Mouse (Mus musculus) midbrain, postnatal 0 days (tissue): ENCODE data around the gene 6430548M08Rik. TPM values are rescaled to one million over a fixed set of nuclear protein-coding genes. Genes with fewer than 3 reads are reported as not detected.

Experiments used
- ATAC-seq: fragments of 200-750 bp; cut with Nextera tagmentation; 2 replicates; pipeline ENCODE4 v1.8.0; 2017; ENCODE audit warnings: moderate number of reproducible peaks, mild to moderate bottlenecking, moderate TSS enrichment, moderate library complexity; ENCODE audit not compliant: low FRiP score
- DNase-seq: peaks from one replicate; pipeline ENCODE4 v3.0.0-alpha.2; 2015; ENCODE audit warnings: low spot score
- H3K27ac ChIP-seq: fragments of 300-500 bp; sonication (generic); 2 replicates; pipeline ENCODE4 v1.5.1; 2014; ENCODE audit warnings: low read depth, mild to moderate bottlenecking, low read length, mixed read lengths
- H3K27me3 ChIP-seq: fragments of 300-500 bp; sonication (generic); 2 replicates; pipeline ENCODE4 v1.6.1; 2014; ENCODE audit warnings: low read length, control low read depth, mixed read lengths; ENCODE audit not compliant: insufficient read depth
- H3K36me3 ChIP-seq: fragments of 300-500 bp; sonication (generic); 2 replicates; pipeline ENCODE4 v1.6.1; 2014; ENCODE audit warnings: low read length, control low read depth, mixed read lengths; ENCODE audit not compliant: insufficient read depth
- H3K4me1 ChIP-seq: fragments of 300-500 bp; sonication (generic); 2 replicates; pipeline ENCODE4 v1.6.1; 2014; ENCODE audit warnings: mild to moderate bottlenecking, control low read depth, antibody characterized with exemption, low read length, mixed read lengths; ENCODE audit not compliant: insufficient read depth
- H3K4me2 ChIP-seq: fragments of 300-500 bp; sonication (generic); 2 replicates; pipeline ENCODE4 v1.6.1; 2014; ENCODE audit warnings: low read depth, mild to moderate bottlenecking, low read length, mixed read lengths; ENCODE audit not compliant: poor library complexity, severe bottlenecking
- H3K4me3 ChIP-seq: fragments of 300-500 bp; sonication (generic); 2 replicates; pipeline ENCODE4 v1.5.1; 2014; ENCODE audit warnings: low read depth, mild to moderate bottlenecking, low read length, moderate library complexity
- H3K9ac ChIP-seq: fragments of 300-500 bp; sonication (generic); replicated peaks from 2 replicates; pipeline ENCODE4 v1.6.1; 2014; ENCODE audit warnings: mild to moderate bottlenecking, low read length, moderate library complexity, mixed read lengths; ENCODE audit not compliant: poor library complexity, severe bottlenecking
- H3K9me3 ChIP-seq: fragments of 300-500 bp; sonication (generic); 2 replicates; pipeline ENCODE4 v1.6.1; 2016; ENCODE audit warnings: low read length, control low read depth
- CTCF ChIP-seq: IDR thresholded peaks from 2 replicates; pipeline ENCODE4 v1.5.1; 2016; ENCODE audit warnings: antibody characterized with exemption, mild to moderate bottlenecking
- WGBS: fragments of 180-500 bp; shearing (Covaris S2); extraction: QIAGEN DNeasy Blood & Tissue Kit; methylation state at CpG from one replicate; pipeline ENCODE4 v1.1.7; 2014; 5-methylcytosine and 5-hydroxymethylcytosine counted together
- polyA plus RNA-seq: library from polyadenylated mRNA; unstranded; fragments of >200 nt; fragmentation: Nextera tagmentation; extraction: Ambion mirVana; gene quantifications from 2 replicates; pipeline ENCODE4 v1.2.1, GENCODE M21; 2015
- total RNA-seq: library from RNA; depleted of rRNA; stranded (reverse); fragments of >200 nt; gene quantifications from 2 replicates; pipeline ENCODE4 v1.2.3, GENCODE M21; 2014

The 6430548M08Rik gene
- total and polyA plus RNA-seq, 2 experiments from 2014 or later, result 40.5 to 69.7 TPM

DNA sequence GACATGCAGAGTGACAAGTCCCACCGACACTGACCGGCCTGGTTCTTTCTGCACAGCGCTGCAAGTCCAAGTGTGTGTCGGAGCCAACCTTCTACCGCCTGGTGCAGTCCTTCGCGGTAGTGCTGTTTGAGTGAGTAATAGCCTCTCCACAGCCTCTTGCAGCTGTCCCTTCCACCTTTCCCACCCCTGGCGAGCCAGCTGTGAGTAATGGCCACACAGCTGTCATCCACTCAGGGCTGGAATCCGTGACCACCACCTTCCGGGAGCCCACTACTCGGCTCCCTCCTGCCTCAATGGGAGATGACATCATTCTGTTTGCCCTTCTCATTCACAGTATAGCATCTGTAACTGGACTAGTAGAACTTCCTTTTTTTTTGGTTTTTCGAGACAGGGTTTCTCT is 36.1 kb downstream of the 6430548M08Rik start:
- Histone ChIP-seq H3K4me1 (no peaks in the 10 kb centered on the region), H3K9ac (no peak overlapping the region), H3K27ac (no peak overlapping the region), H3K27me3 (no peaks in the 10 kb centered on the region), H3K9me3 (no peaks in the 10 kb centered on the region), H3K4me2 (no peak overlapping the region), H3K36me3 (peaks cover 40% of the 10 kb centered on the region), H3K4me3 (no peak overlapping the region)
- no peak for TF ChIP-seq CTCF
- DNase-seq (no peak), ATAC-seq (no peak)
- WGBS, result 82% methylated on average over 12 of the region's 12 CpGs

DNA sequence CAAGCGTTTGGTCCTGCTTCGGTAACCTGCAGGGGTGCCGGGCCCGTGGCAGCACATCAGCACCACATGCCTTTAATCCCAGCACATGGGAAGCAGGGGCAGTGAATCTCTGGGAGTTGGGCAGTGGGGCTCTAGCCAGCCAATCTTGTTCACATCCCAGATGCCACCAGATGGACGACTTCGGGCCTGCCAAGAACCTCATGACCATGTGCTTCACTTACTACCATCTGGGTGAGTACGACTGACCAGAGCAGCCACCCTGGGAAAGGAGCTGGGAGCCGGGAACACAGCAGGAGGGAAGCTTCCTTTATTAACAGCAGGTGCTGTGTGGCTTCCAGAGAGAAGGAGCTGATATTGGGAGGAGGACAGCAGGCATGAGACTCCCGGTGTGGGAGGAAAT is 37.2 kb downstream of the 6430548M08Rik start:
- Histone ChIP-seq H3K4me2 (no peak overlapping the region), H3K27ac (no peak overlapping the region), H3K4me3 (no peak overlapping the region), H3K4me1 (no peaks in the 10 kb centered on the region), H3K36me3 (peaks cover 42% of the 10 kb centered on the region), H3K9me3 (no peaks in the 10 kb centered on the region), H3K27me3 (no peaks in the 10 kb centered on the region), H3K9ac (no peak overlapping the region)
- whole genome bisulfite sequencing, result 65% methylated on average over 9 of the region's 9 CpGs
- ATAC-seq (no peak), DNase-seq (peak; percentile 77)
- no peak for TF ChIP-seq CTCF

DNA sequence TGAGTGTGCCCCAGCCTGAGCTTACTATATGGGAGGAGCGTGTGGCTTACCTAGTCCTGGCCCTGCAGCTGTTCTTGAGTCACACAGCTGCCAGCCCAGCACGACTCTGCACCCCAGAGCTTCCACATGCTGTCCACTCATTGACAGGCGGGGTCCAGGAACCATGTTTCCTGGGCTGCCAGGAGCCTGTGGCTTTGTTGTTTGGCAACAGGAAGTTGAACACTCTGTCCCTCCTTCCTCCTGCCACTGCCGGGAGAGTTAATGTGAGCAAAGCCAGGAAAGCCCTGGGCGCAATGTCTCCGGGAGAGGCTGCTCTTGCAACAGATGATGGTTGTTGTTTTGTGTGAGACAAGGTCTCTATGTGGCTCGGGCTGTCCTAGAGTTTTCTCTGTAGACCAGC is 38.7 kb downstream of the 6430548M08Rik start:
- no peaks in the 10 kb centered on the region for H3K4me1 ChIP-seq
- H3K4me3 ChIP-seq, result no peak overlapping the region
- no peak for ATAC-seq
- DNase-seq, result peak; percentile 51
- H3K9ac ChIP-seq, result no peak overlapping the region
- H3K9me3 ChIP-seq, result no peaks in the 10 kb centered on the region
- H3K27ac ChIP-seq, result no peak overlapping the region
- H3K36me3 ChIP-seq, result peaks cover 42% of the 10 kb centered on the region
- H3K4me2 ChIP-seq, result no peak overlapping the region
- H3K27me3 ChIP-seq, result no peaks in the 10 kb centered on the region
- TF ChIP-seq CTCF, result no peak
- 47% methylated on average over 7 of the region's 7 CpGs for WGBS

DNA sequence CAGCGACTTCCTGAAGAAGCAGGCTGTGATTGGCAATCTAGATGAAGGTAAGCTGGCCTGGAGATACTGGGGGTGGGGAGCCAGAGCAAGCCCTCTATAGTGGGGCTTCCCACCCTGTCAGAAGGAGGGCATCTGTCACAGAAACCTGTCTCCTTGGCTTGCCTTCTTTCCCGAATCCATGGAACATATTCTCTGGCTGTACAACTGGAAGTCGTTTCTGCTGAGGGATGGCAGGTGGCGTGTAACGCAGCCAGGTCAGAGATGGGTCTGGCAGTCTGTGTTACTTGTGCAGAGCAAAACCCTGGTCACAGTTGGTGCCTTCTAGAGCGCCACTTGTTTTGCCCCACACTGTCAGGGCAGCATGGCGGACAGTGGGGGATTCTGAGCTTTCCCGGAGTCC is 46.4 kb downstream of the 6430548M08Rik start:
- WGBS, result 82% methylated on average over 8 of the region's 8 CpGs
- Histone ChIP-seq H3K9me3 (no peaks in the 10 kb centered on the region), H3K36me3 (peaks cover 30% of the 10 kb centered on the region), H3K4me3 (no peak overlapping the region), H3K27ac (no peak overlapping the region), H3K9ac (no peak overlapping the region), H3K4me1 (no peaks in the 10 kb centered on the region), H3K4me2 (no peak overlapping the region), H3K27me3 (no peaks in the 10 kb centered on the region)
- TF ChIP-seq CTCF, result no peak
- DNase-seq, result no peak
- no peak for ATAC-seq

DNA sequence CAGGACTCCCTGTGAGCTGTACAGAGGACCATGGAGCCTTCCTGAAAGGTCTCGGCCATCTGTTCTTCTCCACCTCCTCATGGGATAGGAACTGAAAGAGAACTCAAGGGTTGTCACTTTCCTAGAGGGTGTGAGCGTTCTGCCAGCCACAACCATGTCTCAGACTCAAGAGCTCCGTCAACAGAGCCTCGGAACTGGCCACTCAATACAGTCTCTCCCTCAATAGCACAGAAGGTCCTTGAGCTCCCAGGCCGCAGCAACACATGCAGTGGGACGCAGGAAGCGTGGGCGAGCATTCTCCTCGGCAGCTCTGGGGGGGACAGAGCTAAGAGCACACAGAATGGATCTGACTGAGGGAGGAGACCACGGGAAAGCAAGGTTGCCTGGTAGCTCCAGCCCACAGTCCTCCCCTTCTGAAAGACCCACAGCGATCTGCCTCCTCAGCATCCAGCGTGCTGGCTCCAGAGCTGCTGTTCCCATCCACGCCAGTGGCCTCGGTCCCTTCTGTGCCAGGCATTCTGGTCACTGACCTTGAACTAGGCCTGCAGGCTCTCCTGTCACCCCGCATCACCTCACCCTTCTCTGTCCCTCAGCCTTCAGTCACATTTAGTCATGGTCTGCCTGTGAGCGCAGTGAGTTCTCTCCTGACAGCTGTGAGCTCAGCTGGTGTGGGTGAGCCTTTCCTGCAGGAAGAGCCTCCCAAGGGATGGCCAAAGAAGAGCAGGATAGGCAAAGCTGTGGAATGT is 47.9 kb downstream of the 6430548M08Rik start:
- TF ChIP-seq CTCF, result no peak
- no peaks in the 10 kb centered on the region for H3K27me3 ChIP-seq
- no peak overlapping the region for H3K9ac ChIP-seq
- H3K4me1 ChIP-seq, result no peaks in the 10 kb centered on the region; the same call in 1 of the 2 replicates
- 75% methylated on average over 16 of the region's 16 CpGs for WGBS
- H3K27ac ChIP-seq, result no peak overlapping the region
- no peak overlapping the region for H3K4me2 ChIP-seq
- H3K36me3 ChIP-seq, result peaks cover 28% of the 10 kb centered on the region
- no peak for ATAC-seq
- no peaks in the 10 kb centered on the region for H3K9me3 ChIP-seq
- no peak for DNase-seq
- no peak overlapping the region for H3K4me3 ChIP-seq

DNA sequence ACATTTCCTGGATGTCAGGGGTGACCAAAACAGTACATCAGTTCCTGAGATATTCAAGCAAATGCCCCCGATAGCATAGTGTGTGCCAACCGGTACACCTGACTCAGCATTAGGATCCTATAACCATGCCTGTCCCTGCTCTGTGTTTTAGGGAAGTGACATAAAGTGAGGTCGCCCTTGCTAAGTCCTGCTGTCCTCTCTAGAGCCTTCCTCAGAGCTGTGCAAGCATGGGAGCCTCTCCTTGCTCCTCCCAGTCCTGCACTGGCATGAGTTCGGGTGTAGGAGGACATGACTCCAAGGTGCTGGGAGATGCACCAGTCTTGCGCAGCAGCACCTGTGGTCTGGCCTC is 48.4 kb downstream of the 6430548M08Rik start:
- no peak for TF ChIP-seq CTCF
- 84% methylated on average over 5 of the region's 5 CpGs for WGBS
- peaks cover 25% of the 10 kb centered on the region for H3K36me3 ChIP-seq

More for the DNA sequence above, 48.4 kb downstream of the 6430548M08Rik start:
- ATAC-seq, result no peak
- Histone ChIP-seq H3K4me1 (no peaks in the 10 kb centered on the region; the same call in 1 of the 2 replicates), H3K4me3 (no peak overlapping the region), H3K9ac (no peak overlapping the region), H3K27ac (no peak overlapping the region), H3K4me2 (no peak overlapping the region), H3K9me3 (no peaks in the 10 kb centered on the region), H3K27me3 (no peaks in the 10 kb centered on the region)
- DNase-seq, result no peak
